Mouse (Mus musculus): ENCODE measurements around the gene Tmtc3.

DNA sequence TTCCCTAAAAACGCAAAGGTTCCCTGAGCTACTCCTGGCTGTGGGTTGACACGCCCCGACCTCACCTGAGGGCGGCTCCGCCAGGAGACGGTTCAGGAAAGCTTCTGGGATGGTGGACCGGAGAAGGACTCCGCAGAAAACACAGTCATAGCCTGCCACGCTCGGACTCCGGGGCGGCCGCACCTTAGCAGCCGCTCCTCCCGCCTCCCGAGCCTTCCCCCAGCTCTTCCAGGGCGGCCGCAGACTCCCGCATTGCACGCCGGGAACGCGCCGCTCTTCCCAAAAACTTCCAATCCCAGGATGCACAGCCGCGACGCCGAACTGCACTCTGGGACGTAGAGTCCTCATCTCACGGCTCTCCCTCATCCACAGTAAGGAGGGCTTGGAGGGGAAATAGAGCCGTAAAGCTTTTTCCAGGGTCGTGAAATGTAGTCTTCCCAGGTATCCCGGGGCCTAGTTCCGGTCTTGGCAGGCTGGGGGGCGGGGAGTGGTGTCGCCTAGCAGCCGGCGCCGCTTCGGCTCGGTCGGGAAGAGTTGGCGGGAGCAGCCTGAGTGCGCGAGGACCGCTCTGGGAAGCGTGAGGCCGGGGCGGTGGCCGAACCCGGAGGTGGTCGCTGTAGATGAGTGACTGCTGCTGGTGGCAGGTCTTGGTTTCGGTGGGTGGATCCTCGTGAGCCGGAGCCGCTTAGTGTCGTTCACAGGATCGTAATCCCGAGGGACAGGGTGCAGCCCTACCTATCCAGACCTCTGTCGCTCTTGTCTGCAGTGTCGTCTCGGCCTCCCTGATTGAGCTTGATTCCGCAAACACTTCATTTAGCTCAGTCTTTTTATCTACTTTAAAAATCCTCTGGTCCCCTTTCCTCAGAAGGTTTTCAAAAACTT is at the start of gene Tmtc3, which contains the start of gene Cep290:
- peak; percentile 97 for TF ChIP-seq HCFC1 (IDR thresholded peaks at IDR 0.05; ENCODE audit: borderline replicate concordance, insufficient read depth, low read length)
- no peak for TF ChIP-seq ZC3H11A (IDR thresholded peaks at IDR 0.05; ENCODE audit: borderline replicate concordance, low read depth, low read length)
- no peak for TF ChIP-seq MAFK (IDR thresholded peaks at IDR 0.05; ENCODE audit: insufficient read depth, low read depth, low read length)
- no peak for TF ChIP-seq CHD2 (IDR thresholded peaks at IDR 0.05; ENCODE audit: low read depth, low read length)
- TF ChIP-seq ZNF384 (IDR thresholded peaks at IDR 0.05; ENCODE audit: low read depth, low read length) = no peak

Data from ES-E14 (cell line).